Mouse (Mus musculus) cerebral cortex, adult 2 months (tissue): ENCODE data around the gene Slc38a9.

ENCODE experiments used
- WGBS: fragments of 180-500 bp; shearing (Covaris S2); methylation state at CpG from one replicate; pipeline ENCODE4 v1.1.7; 2018; 5-methylcytosine and 5-hydroxymethylcytosine counted together

Slc38a9 gene

GRCm38 (mm10) chr13:112660574-112661381 lies at the start of gene Slc38a9:
Gene Slc38a9 (plus strand): TSS chr13:112660751.
- under 1% methylated on average over 33 of the region's 33 CpGs for WGBS

- WGBS = 63% methylated on average over 3 of the region's 3 CpGs
Observed at GRCm38 (mm10) chr13:112621592-112621991, 39.0 kb upstream of the Slc38a9 start.

- WGBS = 77% methylated on average over 7 of the region's 7 CpGs
Observed at GRCm38 (mm10) chr13:112623656-112624055, 36.9 kb upstream of the Slc38a9 start.

- 79% methylated on average over 3 of the region's 3 CpGs for WGBS
Observed at GRCm38 (mm10) chr13:112624622-112625021, 35.9 kb upstream of the Slc38a9 start.

- 76% methylated on average over 7 of the region's 7 CpGs for WGBS
Observed at GRCm38 (mm10) chr13:112635174-112635837, 25.2 kb upstream of the Slc38a9 start.

GRCm38 (mm10) chr13:112636498-112636897 lies 24.1 kb upstream of the Slc38a9 start:
- 77% methylated on average over 3 of the region's 3 CpGs for WGBS

- WGBS = 72% methylated on average over 4 of the region's 4 CpGs
Observed at GRCm38 (mm10) chr13:112639111-112639510, 21.4 kb upstream of the Slc38a9 start.

GRCm38 (mm10) chr13:112642897-112643296 lies 17.7 kb upstream of the Slc38a9 start:
- 76% methylated on average over 3 of the region's 3 CpGs for WGBS

- WGBS = 94% methylated on average over 3 of the region's 3 CpGs
Observed at GRCm38 (mm10) chr13:112644996-112645395, 15.6 kb upstream of the Slc38a9 start.

GRCm38 (mm10) chr13:112645529-112646186 lies 14.9 kb upstream of the Slc38a9 start:
- WGBS = 80% methylated on average over 1 of the region's 1 CpGs

GRCm38 (mm10) chr13:112651183-112651582 lies 9.4 kb upstream of the Slc38a9 start:
- 97% methylated on average over 3 of the region's 3 CpGs for WGBS

- 75% methylated on average over 45 of the region's 45 CpGs for WGBS
Observed at GRCm38 (mm10) chr13:112652205-112652604, 8.3 kb upstream of the Slc38a9 start, which contains the start of gene Ddx4. Gene Ddx4 (minus strand): TSS chr13:112652475.

- 2% methylated on average over 10 of the region's 10 CpGs for WGBS
Observed at GRCm38 (mm10) chr13:112659986-112660573, 471 bp upstream of the Slc38a9 start.

GRCm38 (mm10) chr13:112661687-112662086 lies 1.1 kb downstream of the Slc38a9 start:
- 76% methylated on average over 2 of the region's 2 CpGs for WGBS

GRCm38 (mm10) chr13:112666433-112667024 lies 6.0 kb downstream of the Slc38a9 start:
- 89% methylated on average over 10 of the region's 10 CpGs for WGBS

GRCm38 (mm10) chr13:112667215-112667614 lies 6.7 kb downstream of the Slc38a9 start:
- 87% methylated on average over 9 of the region's 9 CpGs for WGBS

GRCm38 (mm10) chr13:112671708-112672107 lies 11.2 kb downstream of the Slc38a9 start:
- WGBS = 69% methylated on average over 13 of the region's 13 CpGs

GRCm38 (mm10) chr13:112672797-112673196 lies 12.2 kb downstream of the Slc38a9 start:
- WGBS = 82% methylated on average over 6 of the region's 6 CpGs

- 8% methylated on average over 9 of the region's 9 CpGs for WGBS
Observed at GRCm38 (mm10) chr13:112673899-112674447, 13.4 kb downstream of the Slc38a9 start.

- 94% methylated on average over 4 of the region's 4 CpGs for WGBS
Observed at GRCm38 (mm10) chr13:112678154-112678553, 17.6 kb downstream of the Slc38a9 start.

GRCm38 (mm10) chr13:112683312-112683711 lies 22.8 kb downstream of the Slc38a9 start:
- WGBS = 58% methylated on average over 2 of the region's 2 CpGs
